9 mouse cellular contexts compared by ENCODE assay signal in genomic region chr14:71092626-71093326, GRCm38 (mm10).
DNase-seq lines count a peak whose midpoint lies in the region; ATAC-seq and TF ChIP-seq lines count a peak whose summit lies in the region.
"Had no signal": no experiment of that assay in that cellular context is flagged by ENCODE, and none has a peak within 500 bp of the region (broad histone marks: within the 10 kb centered on the region; RNA-seq: fewer than 3 reads in every experiment).

No protein-coding gene starts in this region.

- peaks cover 6% of the 10 kb centered on the region; the same call in 1 of the 2 replicates for H3K4me1 ChIP-seq in kidney, embryonic 16.5 days (ENCODE audit: insufficient read depth, low read length)
- H3K4me1 ChIP-seq in kidney, adult 2 months (ENCODE audit: control insufficient read depth, insufficient read depth, low read length) = no peaks in the 10 kb centered on the region
- H3K4me1 ChIP-seq in cerebellum, adult 2 months (ENCODE audit: control insufficient read depth, insufficient read depth, low read length) = peaks cover 5% of the 10 kb centered on the region
- peaks cover 6% of the 10 kb centered on the region; the same call in 1 of the 2 replicates for H3K4me1 ChIP-seq in heart, postnatal 0 days (ENCODE audit: control insufficient read depth, insufficient read depth)
- no peaks in the 10 kb centered on the region; the same call in 1 of the 2 replicates for H3K4me1 ChIP-seq in forebrain, embryonic 10.5 days

- no peaks in the 10 kb centered on the region for H3K36me3 ChIP-seq in kidney, embryonic 16.5 days (ENCODE audit: insufficient read depth, low read length)
- H3K36me3 ChIP-seq in kidney, adult 2 months (ENCODE audit: control insufficient read depth, insufficient read depth, low read length) = no peaks in the 10 kb centered on the region
- no peaks in the 10 kb centered on the region for H3K36me3 ChIP-seq in heart, postnatal 0 days (replicated peaks; ENCODE audit: control insufficient read depth, insufficient read depth, low read length)
- H3K36me3 ChIP-seq in forebrain, embryonic 10.5 days (replicated peaks) = no peaks in the 10 kb centered on the region

- H3K4me3 ChIP-seq in kidney, embryonic 16.5 days (ENCODE audit: low read length) = no peak overlapping the region
- no peak overlapping the region for H3K4me3 ChIP-seq in kidney, adult 2 months (ENCODE audit: insufficient read depth, low read depth, low read length)
- no peak overlapping the region for H3K4me3 ChIP-seq in cerebellum, adult 2 months (replicated peaks; ENCODE audit: insufficient read depth, low read depth, low read length)
- H3K4me3 ChIP-seq in heart, postnatal 0 days (ENCODE audit: low read depth, low read length) = no peak overlapping the region
- H3K4me3 ChIP-seq in forebrain, embryonic 10.5 days = no peak overlapping the region
- H3K4me3 ChIP-seq: erythroblast, embryonic 14.5 days had no signal

- 0 out of 2 replicates have a peak, but pooled peaks have one; percentile 57 for ATAC-seq in kidney, embryonic 16.5 days (ENCODE audit: low FRiP score, low TSS enrichment)
- ATAC-seq in heart, postnatal 0 days (ENCODE audit: insufficient read depth, low read depth) = peak; percentile 49; the same call in 1 of the 2 replicates

- DNase-seq in kidney, adult 2 months = no peak
- peak; percentile 56 to 76 for DNase-seq in cerebellum, adult 2 months
- DNase-seq in heart, postnatal 0 days (ENCODE audit: low spot score) = peak; percentile 36
- peak; percentile 50 for DNase-seq in lung, postnatal 14 days
- no peak for DNase-seq in thymus, postnatal 25 days
- no peak for DNase-seq in forebrain, embryonic 10.5 days (ENCODE audit: extremely low spot score, low spot score)
- DNase-seq in thymus, postnatal 4 days = no peak

- H3K27me3 ChIP-seq in kidney, embryonic 16.5 days (ENCODE audit: insufficient read depth, low read length) = no peaks in the 10 kb centered on the region
- H3K27me3 ChIP-seq in kidney, adult 2 months (replicated peaks; ENCODE audit: control insufficient read depth, insufficient read depth, low read length) = no peaks in the 10 kb centered on the region
- no peaks in the 10 kb centered on the region for H3K27me3 ChIP-seq in cerebellum, adult 2 months (ENCODE audit: control insufficient read depth, insufficient read depth, low read length)
- no peaks in the 10 kb centered on the region for H3K27me3 ChIP-seq in heart, postnatal 0 days (ENCODE audit: control insufficient read depth, insufficient read depth, low read length)
- H3K27me3 ChIP-seq in forebrain, embryonic 10.5 days (ENCODE audit: poor library complexity, severe bottlenecking) = no peaks in the 10 kb centered on the region

- TF ChIP-seq CTCF in kidney, adult 2 months (conservative IDR thresholded peaks at IDR 0.05; ENCODE audit: insufficient read depth, insufficient read length, low read depth, low read length) = no peak
- TF ChIP-seq CTCF in cerebellum, adult 2 months (IDR thresholded peaks at IDR 0.05; ENCODE audit: borderline replicate concordance, insufficient read depth, low read depth, low read length) = 0 out of 2 replicates have a peak, but pooled peaks have one; percentile 13
- TF ChIP-seq CTCF in heart, postnatal 0 days (IDR thresholded peaks at IDR 0.05; ENCODE audit: low read depth) = no peak

- no peak overlapping the region for H3K27ac ChIP-seq in kidney, embryonic 16.5 days (ENCODE audit: low read length)
- H3K27ac ChIP-seq in kidney, adult 2 months (ENCODE audit: insufficient read depth, low read depth, low read length) = no peak overlapping the region
- no peak overlapping the region for H3K27ac ChIP-seq in cerebellum, adult 2 months (ENCODE audit: insufficient read depth, low read length)
- no peak overlapping the region for H3K27ac ChIP-seq in heart, postnatal 0 days (ENCODE audit: low read depth)
- no peak overlapping the region for H3K27ac ChIP-seq in forebrain, embryonic 10.5 days

- H3K9me3 ChIP-seq in kidney, embryonic 16.5 days (ENCODE audit: low read length) = no peaks in the 10 kb centered on the region
- H3K9me3 ChIP-seq in heart, postnatal 0 days (replicated peaks; ENCODE audit: control insufficient read depth, low read length) = no peaks in the 10 kb centered on the region
- H3K9me3 ChIP-seq in forebrain, embryonic 10.5 days = no peaks in the 10 kb centered on the region

- H3K4me2 ChIP-seq in kidney, embryonic 16.5 days (replicated peaks; ENCODE audit: low read depth, low read length) = no peak overlapping the region
- no peak overlapping the region for H3K4me2 ChIP-seq in heart, postnatal 0 days (ENCODE audit: low read depth, low read length)

- no peak overlapping the region for H3K9ac ChIP-seq in kidney, embryonic 16.5 days (replicated peaks; ENCODE audit: low read length)
- no peak overlapping the region for H3K9ac ChIP-seq in heart, postnatal 0 days (replicated peaks; ENCODE audit: low read depth, low read length)

- 40% methylated on average over 8 of the region's 8 CpGs for WGBS in kidney, embryonic 16.5 days
- WGBS in kidney, adult 2 months = 29% methylated on average over 8 of the region's 8 CpGs
- WGBS in cerebellum, adult 2 months = 29% methylated on average over 8 of the region's 8 CpGs
- 49% methylated on average over 8 of the region's 8 CpGs for WGBS in heart, postnatal 0 days
- 77% methylated on average over 8 of the region's 8 CpGs for WGBS in forebrain, embryonic 10.5 days

- TF ChIP-seq POLR2A in kidney, adult 2 months (IDR thresholded peaks at IDR 0.05; ENCODE audit: low read depth, low read length) = no peak
- no peak for TF ChIP-seq POLR2A in cerebellum, adult 2 months (IDR thresholded peaks at IDR 0.05; ENCODE audit: borderline replicate concordance, insufficient read depth, low read length)

- TF ChIP-seq EP300 in heart, postnatal 0 days (IDR thresholded peaks at IDR 0.05; ENCODE audit: low read depth) = no peak

Comparison
In these comparisons a context has a peak if more than half of its experiments do, and no peak if none do; other contexts are left out.
1. DNase-seq: peak in cerebellum, adult 2 months (2 of 2), heart, postnatal 0 days (single experiment) and lung, postnatal 14 days (single experiment); none in kidney, adult 2 months (single experiment), thymus, postnatal 25 days (single experiment), forebrain, embryonic 10.5 days (single experiment) and thymus, postnatal 4 days (single experiment).